Mouse (Mus musculus): ENCODE data around the gene Fam107b.

Gene Fam107b

DNA sequence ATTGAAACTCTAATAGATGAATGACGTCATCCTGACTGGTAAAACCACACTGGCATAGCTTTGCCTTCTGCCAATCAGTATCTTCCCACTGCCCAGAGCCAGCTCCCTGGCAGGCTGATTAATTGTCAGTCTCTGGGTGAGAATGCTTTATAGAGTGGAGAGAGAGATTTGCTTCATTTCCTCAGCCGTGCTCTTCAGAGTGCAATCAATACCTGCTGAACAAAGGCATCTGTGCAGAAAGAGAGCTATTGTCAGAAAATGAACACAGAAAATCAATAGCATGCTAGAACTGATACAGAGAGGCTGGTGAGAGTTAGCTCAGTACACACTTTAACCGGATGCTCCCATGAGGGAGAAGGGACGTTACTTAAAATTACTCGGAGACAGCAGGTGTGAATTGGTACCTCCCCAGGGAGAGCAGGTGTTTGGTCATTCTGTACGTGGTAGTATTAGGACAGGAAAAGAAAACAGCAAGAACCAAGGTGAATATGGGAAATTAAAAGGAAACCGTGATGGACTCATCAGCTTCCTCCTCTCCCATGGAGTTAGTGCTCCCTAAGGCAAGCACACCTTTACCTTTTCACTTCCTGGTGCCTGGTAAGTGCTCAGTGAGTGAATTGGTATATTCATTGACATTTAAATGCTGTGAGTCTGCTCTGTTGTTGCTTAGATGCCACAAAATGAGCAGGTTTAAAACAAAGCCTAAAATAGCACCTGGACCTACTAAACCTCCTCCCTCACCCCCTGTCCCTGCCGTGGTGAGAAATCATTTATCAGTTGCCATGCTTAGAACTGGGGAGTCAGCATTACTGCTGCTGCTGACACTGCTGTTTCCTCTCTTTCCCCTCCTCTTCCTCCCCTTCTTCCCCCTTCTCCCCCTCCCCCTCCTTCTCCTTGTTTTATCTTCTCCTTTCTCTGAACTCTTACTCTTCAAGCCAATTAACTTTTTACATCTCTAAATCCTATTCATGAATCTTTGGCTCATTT is 38.9 kb downstream of the Fam107b start:
- no peak for DNase-seq

DNA sequence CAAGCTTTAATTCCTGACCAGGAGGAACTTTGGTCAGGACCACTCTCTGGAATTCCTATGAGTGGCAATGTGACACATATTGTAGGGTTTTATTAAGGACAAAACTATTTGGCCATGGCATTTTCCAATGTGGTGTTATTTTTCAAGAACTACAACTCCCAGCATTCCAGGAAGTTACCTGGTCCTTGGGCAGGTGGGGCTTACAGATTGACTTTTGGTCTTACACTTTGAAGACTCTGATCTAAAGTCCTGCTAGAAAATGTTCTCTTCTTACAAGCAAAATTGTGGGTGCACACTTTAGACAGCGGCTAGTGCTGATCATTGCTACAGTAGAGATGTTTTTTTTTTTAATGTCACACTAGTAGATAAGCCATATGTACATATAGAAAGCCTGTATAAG is 48.2 kb downstream of the Fam107b start:
- no peak for DNase-seq

DNA sequence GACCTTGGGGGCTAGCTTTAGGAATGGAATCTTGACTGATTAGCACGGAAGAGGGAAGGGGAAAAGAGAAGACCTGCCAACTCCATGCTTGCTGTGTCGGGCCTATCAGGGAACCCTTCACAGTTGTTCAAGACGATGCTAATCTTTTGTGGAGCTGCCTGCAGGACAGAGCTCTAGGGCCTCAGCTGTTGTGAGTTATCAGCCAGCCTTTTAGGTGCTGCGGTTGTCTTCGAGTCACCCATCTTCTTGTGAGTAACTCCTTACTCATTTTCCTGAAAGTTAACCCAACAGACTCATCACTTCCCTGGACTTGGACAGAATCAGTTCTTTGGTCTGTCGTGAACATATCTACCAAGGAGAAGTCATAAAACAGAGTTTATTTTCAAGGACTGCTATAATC is 51.3 kb downstream of the Fam107b start:
- no peak for DNase-seq

GRCm38 (mm10) chr2:3622158-3622557 is 51.9 kb downstream of the Fam107b start:
- no peak for DNase-seq

DNA sequence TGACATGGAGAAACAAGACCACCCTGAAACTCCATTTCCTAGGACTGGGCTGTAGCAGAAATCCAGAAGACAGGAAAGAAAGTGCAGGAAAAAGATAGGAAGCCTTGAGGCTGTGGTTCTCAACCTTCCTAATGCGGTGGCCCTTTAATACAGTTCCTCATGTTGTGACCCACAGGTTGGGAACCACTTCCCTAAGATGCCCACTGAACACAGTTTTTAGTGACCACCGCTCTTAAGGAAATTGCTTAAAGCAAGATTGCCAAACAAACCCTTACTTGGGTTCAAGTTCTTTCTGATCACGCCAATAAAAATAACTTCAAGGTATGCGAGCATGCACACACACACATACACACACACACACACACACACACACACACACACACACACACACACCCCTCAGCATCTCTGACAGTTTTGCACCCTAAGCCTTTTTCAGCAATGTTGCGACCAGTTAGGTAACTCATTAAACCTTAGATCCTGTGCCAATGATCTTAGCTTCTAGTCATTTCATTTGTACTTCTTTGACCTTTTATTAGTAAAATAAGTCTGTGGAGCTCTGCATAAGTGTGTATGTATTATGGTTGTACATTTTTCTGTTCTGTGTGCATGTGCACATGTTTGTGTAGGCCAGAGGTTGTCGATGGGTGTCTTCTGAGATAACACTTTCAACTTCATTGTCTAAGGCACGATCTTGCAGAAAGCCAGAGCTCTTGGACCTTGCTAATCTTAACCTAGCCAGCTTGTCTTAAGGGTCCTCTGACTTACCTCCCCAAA is 53.1 kb downstream of the Fam107b start:
- DNase-seq: peak; percentile 40

DNA sequence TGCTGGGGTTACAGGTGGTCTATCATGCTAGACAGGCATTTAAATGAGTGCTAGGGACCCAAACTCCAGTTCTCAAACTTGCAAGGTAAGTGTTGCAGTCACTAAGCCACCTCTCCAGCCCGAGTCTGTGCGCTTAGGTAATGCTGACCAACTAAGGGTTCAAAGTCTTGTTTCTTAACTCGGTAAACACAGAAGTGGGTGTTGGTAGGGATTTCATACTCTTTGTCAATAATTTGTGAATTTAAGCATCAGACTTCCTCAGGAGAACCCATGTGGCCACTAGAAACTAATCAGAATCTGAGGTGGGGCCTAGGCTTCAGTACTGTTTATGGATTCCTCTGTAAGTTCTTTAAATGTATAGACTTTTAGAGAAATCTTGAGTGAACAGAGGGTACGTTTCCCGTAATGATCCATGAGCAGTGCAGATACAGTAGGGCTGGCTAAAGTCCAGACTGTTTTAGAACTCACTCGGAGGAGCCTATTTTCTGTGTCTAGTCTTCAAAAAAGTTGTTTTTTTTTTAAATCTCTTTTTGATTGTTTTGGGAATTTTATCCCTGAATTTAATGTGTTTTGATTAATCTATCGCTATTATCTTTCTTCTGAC is 53.8 kb downstream of the Fam107b start:
- no peak for DNase-seq

DNA sequence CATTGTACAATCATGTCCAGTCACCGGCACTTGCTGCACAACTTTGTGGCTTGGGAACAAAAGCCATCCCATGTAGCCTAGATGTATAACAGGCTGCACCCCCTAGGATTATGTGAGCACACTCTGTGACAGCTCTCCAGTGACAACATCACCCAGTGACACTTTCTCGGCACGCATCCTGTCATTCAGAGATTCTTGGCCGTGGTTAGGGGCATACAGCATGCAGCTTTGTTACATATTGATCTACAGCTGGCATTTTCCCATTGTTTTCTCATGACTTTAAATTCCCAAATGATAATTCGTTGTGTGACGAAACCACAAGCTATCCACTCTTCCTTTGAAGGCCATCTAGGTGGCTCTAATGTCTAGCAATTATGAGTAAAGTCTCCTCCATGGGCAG is 58.8 kb downstream of the Fam107b start:
- DNase-seq: no peak

DNA sequence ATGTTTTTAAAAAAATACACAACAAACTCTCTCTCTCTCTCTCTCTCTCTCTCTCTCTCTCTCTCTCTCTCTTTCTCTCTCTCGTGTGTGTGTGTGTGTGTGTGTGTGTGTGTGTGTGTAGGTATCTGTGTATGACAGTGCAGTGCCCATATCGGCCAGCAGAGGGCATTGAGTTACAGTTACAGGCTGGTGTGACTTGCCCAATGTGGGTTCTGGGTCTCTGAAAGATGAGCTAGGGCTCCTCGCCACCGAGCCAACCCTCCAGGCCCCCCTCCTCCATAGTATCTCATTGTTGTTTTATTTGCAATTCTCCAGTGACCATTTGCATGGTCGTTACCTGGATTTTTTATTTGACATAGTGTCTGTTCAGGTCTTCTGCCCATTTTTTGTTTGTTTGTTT is 59.5 kb downstream of the Fam107b start:
- DNase-seq: no peak

GRCm38 (mm10) chr2:3630769-3631477 is 60.6 kb downstream of the Fam107b start:
- DNase-seq: no peak

GRCm38 (mm10) chr2:3633137-3633536 is 62.8 kb downstream of the Fam107b start:
- DNase-seq: no peak

GRCm38 (mm10) chr2:3636771-3637170 is 66.5 kb downstream of the Fam107b start:
- DNase-seq: no peak

GRCm38 (mm10) chr2:3641001-3641770 is 70.9 kb downstream of the Fam107b start:
- no peak for DNase-seq

DNA sequence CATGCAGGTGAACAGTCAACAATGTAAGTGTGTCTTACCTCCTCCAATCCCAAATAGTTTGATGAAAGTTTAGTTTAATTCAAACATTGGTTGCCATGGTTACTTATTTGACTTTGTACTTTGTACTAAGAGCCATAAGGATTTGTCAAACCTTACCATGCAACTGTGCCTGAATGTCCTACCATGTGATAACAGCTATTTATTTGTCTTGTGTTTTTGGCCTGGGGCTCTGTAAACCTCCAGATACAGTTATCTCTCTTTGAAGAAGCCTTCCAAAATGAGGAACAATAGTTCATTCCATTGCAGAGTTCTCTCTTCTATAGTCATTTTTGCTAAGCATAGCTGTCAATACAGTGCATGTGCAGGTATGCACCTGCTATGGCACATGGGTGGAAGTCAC is 72.7 kb downstream of the Fam107b start:
- no peak for DNase-seq

DNA sequence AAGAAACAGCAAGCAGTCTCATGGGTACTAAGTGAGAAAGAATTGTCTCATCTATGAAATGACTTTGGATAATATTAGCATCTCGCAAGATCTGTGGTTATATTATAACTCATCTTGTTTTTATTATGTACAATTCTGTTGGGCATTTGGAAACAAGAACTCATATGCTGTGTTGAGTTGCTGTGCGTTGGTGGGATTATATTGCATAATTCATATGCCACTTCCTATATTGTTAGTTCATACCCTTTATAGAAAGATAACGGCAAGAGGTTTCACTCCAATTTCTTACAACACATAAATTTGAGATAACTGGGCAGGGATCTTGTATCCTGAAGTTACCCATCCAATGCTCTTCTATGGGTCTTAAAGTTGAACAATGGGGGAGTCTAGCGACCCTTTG is 75.5 kb downstream of the Fam107b start:
- DNase-seq: no peak

DNA sequence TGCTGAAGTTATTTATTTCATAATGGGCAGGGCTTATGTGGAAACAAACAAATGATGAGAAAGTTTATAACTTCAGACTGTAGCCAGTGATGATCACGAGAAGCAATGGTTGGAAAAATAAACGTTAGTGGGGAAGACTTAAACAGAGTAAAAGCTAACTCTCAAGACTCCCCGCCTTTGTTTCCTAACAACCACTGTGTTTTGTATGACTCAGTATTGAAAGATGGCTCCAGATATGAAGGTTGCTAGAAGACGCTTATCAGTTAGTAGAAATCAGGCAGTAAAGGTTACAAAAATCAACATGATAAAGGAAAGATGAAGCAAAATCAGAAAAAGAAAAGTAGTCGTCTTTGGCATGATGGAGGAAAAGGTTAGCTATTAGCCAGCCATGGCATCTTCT is 78.9 kb downstream of the Fam107b start:
- DNase-seq: no peak

- DNase-seq: no peak
Observed at GRCm38 (mm10) chr2:3654606-3655005, 84.3 kb downstream of the Fam107b start.

DNA sequence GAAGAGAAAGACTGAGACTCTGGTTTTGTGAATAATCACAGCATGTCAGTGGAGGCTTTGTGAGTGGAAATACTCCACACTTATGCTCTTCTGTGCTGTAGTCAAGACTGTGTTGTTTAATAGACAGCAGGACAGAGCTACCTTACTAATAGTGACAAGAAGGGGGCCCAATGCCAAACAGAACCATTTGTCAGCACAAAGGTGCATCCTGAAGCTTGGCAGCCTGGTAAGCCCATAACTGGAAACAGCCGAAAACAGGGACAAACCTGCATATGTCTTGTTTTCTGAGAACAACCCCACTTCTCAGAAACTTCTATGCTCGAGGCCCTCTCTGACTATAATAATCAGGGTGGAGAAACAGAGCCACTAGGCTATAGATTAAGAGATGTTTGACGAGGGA is 85.8 kb downstream of the Fam107b start:
- no peak for DNase-seq

DNA sequence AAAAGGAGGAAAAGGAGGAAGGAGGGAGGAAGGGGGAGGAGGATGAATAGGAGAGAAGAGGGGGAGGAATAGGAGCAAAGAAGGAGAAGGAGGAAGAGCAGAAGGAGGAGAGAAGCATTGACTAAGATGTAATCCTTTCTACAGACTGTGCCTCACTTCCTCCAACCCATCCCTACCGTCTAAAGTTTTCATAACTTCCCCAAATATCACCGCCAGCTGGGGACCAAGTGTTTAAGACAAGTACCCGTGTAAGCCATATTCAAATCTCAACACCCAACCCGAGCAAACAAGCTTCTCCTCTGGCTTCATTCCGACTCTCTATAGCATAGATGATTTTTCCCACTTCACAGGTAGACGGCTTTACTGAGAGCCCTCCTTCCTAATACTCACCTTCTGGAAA is 86.5 kb downstream of the Fam107b start:
- DNase-seq: no peak

GRCm38 (mm10) chr2:3657376-3657775 is 87.1 kb downstream of the Fam107b start:
- DNase-seq: no peak

- no peak for DNase-seq
Observed at GRCm38 (mm10) chr2:3657811-3658730, 87.8 kb downstream of the Fam107b start.

DNA sequence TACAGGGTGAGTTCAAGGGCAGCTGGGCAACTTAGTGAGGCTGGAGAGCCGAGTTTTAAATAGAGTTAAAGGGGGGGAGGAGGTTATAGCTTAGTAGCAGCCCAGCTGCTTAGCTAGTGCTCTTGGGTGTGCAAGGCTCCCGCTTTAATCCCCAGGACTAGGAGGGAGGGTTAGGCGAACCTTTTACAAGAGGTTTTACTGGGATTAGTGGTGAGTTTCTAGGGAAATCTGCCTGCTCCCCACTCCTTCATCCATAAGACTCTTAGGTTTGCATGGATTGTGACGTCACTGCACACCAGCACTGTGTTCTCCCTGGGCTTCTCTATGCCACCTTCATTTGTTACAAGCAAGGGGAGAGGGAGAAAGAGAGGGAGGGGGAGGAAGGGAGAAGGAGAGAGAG is 88.6 kb downstream of the Fam107b start:
- no peak for DNase-seq
